Mouse (Mus musculus): ENCODE data around the gene Lsm7. TPM values are rescaled to one million over a fixed set of nuclear protein-coding genes. Genes with fewer than 3 reads are reported as not detected.

Lsm7 gene
- polyA plus RNA-seq, 1 experiment from 2014 or later = 138 TPM

DNA sequence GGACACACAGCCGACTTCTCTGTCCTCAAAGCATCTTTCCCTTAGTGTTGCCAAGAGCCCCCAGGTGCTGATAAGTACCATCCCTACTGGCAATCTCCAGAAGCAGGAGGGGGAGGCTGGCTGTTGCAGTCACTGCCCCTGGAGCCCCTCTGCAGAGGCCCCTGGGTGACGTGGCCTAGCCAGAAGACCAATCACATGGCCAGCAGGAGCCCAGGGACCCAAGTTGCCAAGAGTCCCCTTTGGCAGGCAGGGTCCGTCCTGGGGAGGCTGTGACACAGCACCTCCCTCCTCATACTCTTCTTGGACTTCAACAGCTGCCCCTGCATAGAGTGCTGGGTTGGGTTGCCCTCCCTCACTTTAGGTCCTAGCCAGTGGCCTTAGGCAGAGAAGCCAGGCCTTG is 52.0 kb downstream of the Lsm7 start:
- WGBS = 79% methylated on average over 2 of the region's 3 CpGs
- ATAC-seq (no peak), DNase-seq (ENCODE audit: low spot score) (no peak)
- no peak overlapping the region for H3K9ac ChIP-seq (replicated peaks; ENCODE audit: low read depth)
- peaks cover 13% of the 10 kb centered on the region for H3K4me1 ChIP-seq (ENCODE audit: insufficient read depth, low read depth, low read length)
- no peak overlapping the region for H3K4me2 ChIP-seq (replicated peaks; ENCODE audit: low read depth, low read length)
- TF ChIP-seq EP300 (IDR thresholded peaks at IDR 0.05) = no peak
- TF ChIP-seq CTCF (IDR thresholded peaks at IDR 0.05) = no peak
- no peak overlapping the region for H3K4me3 ChIP-seq (ENCODE audit: low read depth, low read length)
- H3K36me3 ChIP-seq (ENCODE audit: insufficient read depth, low read length) = 0 out of 2 replicates have a peak, but pooled peaks cover 3% of the 10 kb centered on the region
- H3K27ac ChIP-seq (ENCODE audit: low read length) = no peak overlapping the region
- 0 out of 2 replicates have a peak, but pooled peaks cover under 1% of the 10 kb centered on the region for H3K27me3 ChIP-seq (replicated peaks; ENCODE audit: insufficient read depth, low read length)
- no peaks in the 10 kb centered on the region for H3K9me3 ChIP-seq (ENCODE audit: low read length)

MicroRNAs encoded within 50 kb of the gene (microRNA counts, 519-probe panel; counts per million panel counts)
- not detected for microRNA mmu-miR-1982

Small RNAs within 50 kb of the gene (microRNA-seq; reads per million reads assigned to microRNA genes)
- gene Mir1982 = 1.7 reads per million

Other genes with a start within 250 kb of the Lsm7 start
- gene Gm49322, start 249.2 kb downstream of the Lsm7 start, polyA plus RNA-seq (2015; fragmentation: Nextera tagmentation; extraction: Ambion mirVana) = 0.98 and 1.1 TPM in 2 replicates
- gene Csnk1g2, start 232.4 kb downstream of the Lsm7 start, polyA plus RNA-seq (2015; fragmentation: Nextera tagmentation; extraction: Ambion mirVana) = 97.7 and 111 TPM in 2 replicates
- gene Btbd2, start 198.1 kb downstream of the Lsm7 start, polyA plus RNA-seq (2015; fragmentation: Nextera tagmentation; extraction: Ambion mirVana) = 41.7 and 42.9 TPM in 2 replicates
- 92.2 and 103 TPM in 2 replicates for gene Mknk2, start 177.1 kb downstream of the Lsm7 start, polyA plus RNA-seq (2015; fragmentation: Nextera tagmentation; extraction: Ambion mirVana)
- gene Mob3a, start 153.2 kb downstream of the Lsm7 start, polyA plus RNA-seq (2015; fragmentation: Nextera tagmentation; extraction: Ambion mirVana) = 32.6 and 37.0 TPM in 2 replicates
- 28.7 and 28.8 TPM in 2 replicates for gene Izumo4, start 153.0 kb downstream of the Lsm7 start, polyA plus RNA-seq (2015; fragmentation: Nextera tagmentation; extraction: Ambion mirVana)
- gene Ap3d1, start 112.9 kb downstream of the Lsm7 start, polyA plus RNA-seq (2015; fragmentation: Nextera tagmentation; extraction: Ambion mirVana) = 49.3 and 58.2 TPM in 2 replicates
- gene Dot1l, start 100.0 kb downstream of the Lsm7 start, polyA plus RNA-seq (2015; fragmentation: Nextera tagmentation; extraction: Ambion mirVana) = 7.4 and 9.6 TPM in 2 replicates
- gene Sf3a2, start 57.0 kb downstream of the Lsm7 start, polyA plus RNA-seq (2015; fragmentation: Nextera tagmentation; extraction: Ambion mirVana) = 27.0 and 29.4 TPM in 2 replicates
- gene Plekhj1, start 56.6 kb downstream of the Lsm7 start, polyA plus RNA-seq (2015; fragmentation: Nextera tagmentation; extraction: Ambion mirVana) = 59.9 and 69.1 TPM in 2 replicates
- gene Amh, start 50.0 kb downstream of the Lsm7 start, polyA plus RNA-seq (2015; fragmentation: Nextera tagmentation; extraction: Ambion mirVana) = 0.07 TPM in 1 of 2 replicates, not detected in the other
- 0.25 TPM in 1 of 2 replicates, not detected in the other for gene Jsrp1, start 41.7 kb downstream of the Lsm7 start, polyA plus RNA-seq (2015; fragmentation: Nextera tagmentation; extraction: Ambion mirVana)
- 1,344 and 1,416 TPM in 2 replicates for gene Oaz1, start 28.6 kb downstream of the Lsm7 start, polyA plus RNA-seq (2015; fragmentation: Nextera tagmentation; extraction: Ambion mirVana)
- gene Lingo3, start 11.2 kb downstream of the Lsm7 start, polyA plus RNA-seq (2015; fragmentation: Nextera tagmentation; extraction: Ambion mirVana) = not detected in 2 replicates
- 26.5 and 26.8 TPM in 2 replicates for gene Sppl2b, start 66 bp upstream of the Lsm7 start, polyA plus RNA-seq (2015; fragmentation: Nextera tagmentation; extraction: Ambion mirVana)
- 0.04 TPM in 1 of 2 replicates, not detected in the other for gene Tmprss9, start 16.6 kb upstream of the Lsm7 start, polyA plus RNA-seq (2015; fragmentation: Nextera tagmentation; extraction: Ambion mirVana)
- 211 and 233 TPM in 2 replicates for gene Timm13, start 45.8 kb upstream of the Lsm7 start, polyA plus RNA-seq (2015; fragmentation: Nextera tagmentation; extraction: Ambion mirVana)
- 6.9 and 7.3 TPM in 2 replicates for gene Lmnb2, start 63.0 kb upstream of the Lsm7 start, polyA plus RNA-seq (2015; fragmentation: Nextera tagmentation; extraction: Ambion mirVana)
- gene Gadd45b, start 74.9 kb upstream of the Lsm7 start, polyA plus RNA-seq (2015; fragmentation: Nextera tagmentation; extraction: Ambion mirVana) = 131 and 145 TPM in 2 replicates
- 1.0 and 1.4 TPM in 2 replicates for gene Gng7, start 159.7 kb upstream of the Lsm7 start, polyA plus RNA-seq (2015; fragmentation: Nextera tagmentation; extraction: Ambion mirVana)
- not detected in 2 replicates for gene Diras1, start 170.5 kb upstream of the Lsm7 start, polyA plus RNA-seq (2015; fragmentation: Nextera tagmentation; extraction: Ambion mirVana)
- gene Slc39a3, start 182.2 kb upstream of the Lsm7 start, polyA plus RNA-seq (2015; fragmentation: Nextera tagmentation; extraction: Ambion mirVana) = 15.4 and 16.0 TPM in 2 replicates
- 102 and 103 TPM in 2 replicates for gene Sgta, start 205.0 kb upstream of the Lsm7 start, polyA plus RNA-seq (2015; fragmentation: Nextera tagmentation; extraction: Ambion mirVana)
- gene Thop1, start 214.8 kb upstream of the Lsm7 start, polyA plus RNA-seq (2015; fragmentation: Nextera tagmentation; extraction: Ambion mirVana) = 14.0 and 15.1 TPM in 2 replicates
- gene Creb3l3, start 243.7 kb upstream of the Lsm7 start, polyA plus RNA-seq (2015; fragmentation: Nextera tagmentation; extraction: Ambion mirVana) = 0.40 and 0.57 TPM in 2 replicates